Mouse (Mus musculus): Measurements from ENCODE around the gene Tmem161a.

GRCm38 (mm10) chr8:70222041-70222440 lies 49.9 kb downstream of the Tmem161a start:
- no peak for TF ChIP-seq CTCF (IDR thresholded peaks at IDR 0.05; ENCODE audit: borderline replicate concordance, extremely low read depth, insufficient read depth, insufficient read length)
- TF ChIP-seq POLR2A (IDR thresholded peaks at IDR 0.05; ENCODE audit: borderline replicate concordance, extremely low read depth, insufficient read depth, insufficient read length, poor library complexity, severe bottlenecking), result no peak

All from brain, embryonic 14.5 days (tissue).